Mouse (Mus musculus) B cell, adult 2 months (primary cell): Measurements from ENCODE around the gene Nup43.
A peak's percentile ranks its signal among the peaks of the same experiment; 100 is the strongest.

Source experiments
- DNase-seq, 2 experiments: peaks; one replicate each; pipeline ENCODE4 v3.0.0; 2022

The Nup43 gene

GRCm38 (mm10) chr10:7695286-7695685 is 28.0 kb downstream of the Nup43 start:
- DNase-seq = peak; percentile 45 to 53

GRCm38 (mm10) chr10:7700120-7700519 is 32.8 kb downstream of the Nup43 start:
- DNase-seq = no peak

GRCm38 (mm10) chr10:7702586-7702985 is 35.3 kb downstream of the Nup43 start:
- no peak for DNase-seq

- DNase-seq = no peak
Measured at GRCm38 (mm10) chr10:7710121-7710520, 42.8 kb downstream of the Nup43 start.

- DNase-seq = no peak
Measured at GRCm38 (mm10) chr10:7712506-7712905, 45.2 kb downstream of the Nup43 start.

- DNase-seq = no peak
Measured at GRCm38 (mm10) chr10:7715056-7715455, 47.8 kb downstream of the Nup43 start.

GRCm38 (mm10) chr10:7725751-7726500 is 58.6 kb downstream of the Nup43 start, which contains the start of gene Katna1:
Gene Katna1 (plus strand): TSS chr10:7726000.
- DNase-seq = peak; percentile 96 to 97

- DNase-seq = peak in 1 of 2 experiments; percentile 18
Measured at GRCm38 (mm10) chr10:7726501-7726812, 59.2 kb downstream of the Nup43 start.

GRCm38 (mm10) chr10:7727011-7727410 is 59.7 kb downstream of the Nup43 start:
- peak; percentile 16 to 25 for DNase-seq
